Mouse (Mus musculus): ENCODE results near the gene Tmem266. TPM values are rescaled to one million over a fixed set of nuclear protein-coding genes. Genes with fewer than 3 reads are reported as not detected.

Tmem266 gene
- polyA plus RNA-seq, 1 experiment, result 0.36 TPM

DNA sequence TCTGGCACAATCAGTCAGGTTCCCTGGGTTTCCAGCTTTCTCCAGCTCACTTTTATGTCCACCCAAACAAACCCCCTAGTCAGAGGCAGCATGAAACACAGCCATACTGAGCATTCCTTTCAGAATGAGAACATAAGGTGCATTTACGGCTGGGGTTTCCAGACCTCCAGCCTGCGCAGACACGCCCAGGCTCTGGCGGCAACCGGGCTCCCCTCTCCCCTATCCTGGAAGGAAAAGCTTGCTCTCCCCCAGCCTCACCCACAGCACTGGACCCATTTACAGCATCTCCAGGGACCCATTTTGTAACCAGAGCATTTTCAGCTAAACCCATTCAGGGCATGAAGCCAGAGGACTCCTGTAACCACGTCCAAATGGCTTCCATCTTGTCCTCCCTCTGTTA, 123.3 kb downstream of the Tmem266 start:
- Histone ChIP-seq H3K27me3 (ENCODE audit: control insufficient read depth, insufficient read depth, low read length, poor library complexity, severe bottlenecking) (no peaks in the 10 kb centered on the region), H3K27ac (ENCODE audit: insufficient read depth, low read length) (no peak overlapping the region), H3K9ac (ENCODE audit: low read depth, poor library complexity, severe bottlenecking) (no peak overlapping the region), H3K4me1 (ENCODE audit: control insufficient read depth, insufficient read depth, low read length) (no peaks in the 10 kb centered on the region), H3K4me3 (ENCODE audit: low read depth, low read length) (no peak overlapping the region), H3K36me3 (ENCODE audit: control insufficient read depth, insufficient read depth, low read length, poor library complexity, severe bottlenecking) (no peaks in the 10 kb centered on the region), H3K9me3 (replicated peaks; ENCODE audit: control insufficient read depth, insufficient read depth, low read length, poor library complexity, severe bottlenecking) (no peaks in the 10 kb centered on the region)
- TF ChIP-seq POLR2A (IDR thresholded peaks at IDR 0.05; ENCODE audit: insufficient read depth, low read length) (no peak), EP300 (IDR thresholded peaks at IDR 0.05; ENCODE audit: insufficient read depth, low read depth, low read length) (no peak), CTCF (IDR thresholded peaks at IDR 0.05; ENCODE audit: low read depth, low read length) (no peak)

DNA sequence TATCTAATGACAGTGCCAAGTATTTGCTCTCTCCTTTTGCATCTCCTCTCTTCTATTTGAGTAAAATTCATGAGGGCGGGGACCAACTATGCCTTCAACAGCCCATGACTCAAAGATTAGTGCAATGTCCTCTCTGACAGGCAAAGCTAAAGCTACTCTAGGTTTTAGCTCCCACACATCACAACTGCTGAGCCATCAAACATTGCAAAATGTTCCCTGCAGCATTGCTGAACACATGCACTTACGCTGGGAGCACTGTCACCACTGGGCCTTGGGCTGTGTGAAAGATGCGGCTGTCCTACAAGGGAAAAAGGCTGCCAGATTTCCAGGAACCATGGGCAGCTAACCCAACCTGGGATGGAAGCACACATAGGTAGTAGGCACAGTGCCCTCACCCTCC, 124.7 kb downstream of the Tmem266 start:
- Histone ChIP-seq H3K9me3 (replicated peaks; ENCODE audit: control insufficient read depth, insufficient read depth, low read length, poor library complexity, severe bottlenecking) (no peaks in the 10 kb centered on the region), H3K4me1 (ENCODE audit: control insufficient read depth, insufficient read depth, low read length) (no peaks in the 10 kb centered on the region), H3K27me3 (ENCODE audit: control insufficient read depth, insufficient read depth, low read length, poor library complexity, severe bottlenecking) (no peaks in the 10 kb centered on the region), H3K27ac (ENCODE audit: insufficient read depth, low read length) (no peak overlapping the region), H3K36me3 (ENCODE audit: control insufficient read depth, insufficient read depth, low read length, poor library complexity, severe bottlenecking) (no peaks in the 10 kb centered on the region; the same call in 1 of the 2 replicates), H3K4me3 (ENCODE audit: low read depth, low read length) (no peak overlapping the region), H3K9ac (ENCODE audit: low read depth, poor library complexity, severe bottlenecking) (no peak overlapping the region)
- TF ChIP-seq EP300 (IDR thresholded peaks at IDR 0.05; ENCODE audit: insufficient read depth, low read depth, low read length), result no peak
- TF ChIP-seq CTCF (IDR thresholded peaks at IDR 0.05; ENCODE audit: low read depth, low read length), result no peak
- no peak for TF ChIP-seq POLR2A (IDR thresholded peaks at IDR 0.05; ENCODE audit: insufficient read depth, low read length)

DNA sequence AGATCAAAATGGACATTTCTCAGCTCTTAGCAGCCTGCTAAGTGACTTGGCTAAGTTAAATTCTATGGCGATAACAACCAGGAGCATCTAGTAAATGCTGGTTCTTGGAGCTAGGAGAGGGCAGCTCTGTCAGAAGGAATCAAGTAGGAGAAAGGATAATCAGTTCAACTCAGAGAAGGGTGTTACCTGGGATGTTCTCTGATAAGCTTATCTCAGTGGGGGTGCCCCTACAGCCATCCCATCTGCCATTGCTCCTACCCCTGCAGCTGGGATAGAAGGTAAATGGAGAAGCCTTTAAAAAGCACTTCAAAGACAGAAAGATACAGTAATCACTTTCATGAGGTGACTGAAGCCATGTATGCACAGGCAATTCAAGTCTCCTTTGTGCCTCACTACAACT, 126.2 kb downstream of the Tmem266 start:
- no peak overlapping the region for H3K4me3 ChIP-seq (ENCODE audit: low read depth, low read length)
- no peaks in the 10 kb centered on the region for H3K4me1 ChIP-seq (ENCODE audit: control insufficient read depth, insufficient read depth, low read length)
- no peak overlapping the region for H3K9ac ChIP-seq (ENCODE audit: low read depth, poor library complexity, severe bottlenecking)
- H3K27ac ChIP-seq (ENCODE audit: insufficient read depth, low read length), result no peak overlapping the region
- TF ChIP-seq CTCF (IDR thresholded peaks at IDR 0.05; ENCODE audit: low read depth, low read length) (no peak), POLR2A (IDR thresholded peaks at IDR 0.05; ENCODE audit: insufficient read depth, low read length) (no peak), EP300 (IDR thresholded peaks at IDR 0.05; ENCODE audit: insufficient read depth, low read depth, low read length) (no peak)
- no peaks in the 10 kb centered on the region for H3K27me3 ChIP-seq (ENCODE audit: control insufficient read depth, insufficient read depth, low read length, poor library complexity, severe bottlenecking)
- no peaks in the 10 kb centered on the region for H3K9me3 ChIP-seq (replicated peaks; ENCODE audit: control insufficient read depth, insufficient read depth, low read length, poor library complexity, severe bottlenecking)
- no peaks in the 10 kb centered on the region; the same call in 1 of the 2 replicates for H3K36me3 ChIP-seq (ENCODE audit: control insufficient read depth, insufficient read depth, low read length, poor library complexity, severe bottlenecking)

DNA sequence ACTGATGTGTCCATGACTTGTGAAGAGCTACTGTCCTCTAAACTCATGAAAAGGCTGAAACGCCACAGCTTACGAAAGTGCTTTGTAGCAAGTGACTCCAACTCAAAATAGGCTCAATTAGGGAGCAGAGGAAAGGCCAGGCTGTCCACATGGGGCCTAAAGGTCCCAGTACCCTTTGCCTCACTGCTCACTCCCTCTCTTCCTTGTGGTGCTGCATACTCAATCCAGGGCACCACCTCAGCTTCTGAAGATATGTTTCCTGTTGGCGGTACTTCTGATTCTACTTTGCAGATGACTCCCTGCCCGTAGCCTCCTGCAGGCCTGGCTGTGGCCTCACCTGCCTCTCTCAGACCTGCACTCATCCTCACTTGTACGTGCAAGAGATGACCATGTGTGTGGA, 126.7 kb downstream of the Tmem266 start:
- H3K36me3 ChIP-seq (ENCODE audit: control insufficient read depth, insufficient read depth, low read length, poor library complexity, severe bottlenecking), result no peaks in the 10 kb centered on the region; the same call in 1 of the 2 replicates
- H3K4me1 ChIP-seq (ENCODE audit: control insufficient read depth, insufficient read depth, low read length), result no peaks in the 10 kb centered on the region
- H3K9me3 ChIP-seq (replicated peaks; ENCODE audit: control insufficient read depth, insufficient read depth, low read length, poor library complexity, severe bottlenecking), result no peaks in the 10 kb centered on the region
- H3K4me3 ChIP-seq (ENCODE audit: low read depth, low read length), result no peak overlapping the region
- H3K27me3 ChIP-seq (ENCODE audit: control insufficient read depth, insufficient read depth, low read length, poor library complexity, severe bottlenecking), result no peaks in the 10 kb centered on the region
- H3K27ac ChIP-seq (ENCODE audit: insufficient read depth, low read length), result no peak overlapping the region
- no peak for TF ChIP-seq CTCF (IDR thresholded peaks at IDR 0.05; ENCODE audit: low read depth, low read length)
- TF ChIP-seq EP300 (IDR thresholded peaks at IDR 0.05; ENCODE audit: insufficient read depth, low read depth, low read length), result no peak
- no peak for TF ChIP-seq POLR2A (IDR thresholded peaks at IDR 0.05; ENCODE audit: insufficient read depth, low read length)
- H3K9ac ChIP-seq (ENCODE audit: low read depth, poor library complexity, severe bottlenecking), result no peak overlapping the region

DNA sequence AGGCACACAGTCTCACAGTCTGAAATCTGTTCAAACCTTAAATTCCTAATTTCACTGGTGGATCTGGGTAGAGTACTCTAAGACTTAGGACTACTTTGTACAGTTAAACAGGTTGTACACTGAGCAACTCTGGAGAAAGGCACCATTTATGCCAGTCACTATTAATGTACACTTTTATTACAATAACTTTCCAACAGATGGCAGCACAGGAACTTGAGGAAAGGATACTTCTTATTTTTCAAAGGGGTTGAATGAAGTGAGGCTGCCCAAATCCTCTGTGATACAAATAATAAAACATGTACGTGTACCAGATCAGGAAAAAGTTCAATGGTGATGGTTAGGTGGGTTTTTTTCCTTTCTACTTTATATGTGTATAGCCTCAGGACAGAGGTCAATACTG, 141.7 kb downstream of the Tmem266 start:
- Histone ChIP-seq H3K4me1 (ENCODE audit: control insufficient read depth, insufficient read depth, low read length) (no peaks in the 10 kb centered on the region), H3K9ac (ENCODE audit: low read depth, poor library complexity, severe bottlenecking) (no peak overlapping the region), H3K9me3 (replicated peaks; ENCODE audit: control insufficient read depth, insufficient read depth, low read length, poor library complexity, severe bottlenecking) (no peaks in the 10 kb centered on the region), H3K36me3 (ENCODE audit: control insufficient read depth, insufficient read depth, low read length, poor library complexity, severe bottlenecking) (no peaks in the 10 kb centered on the region), H3K27ac (ENCODE audit: insufficient read depth, low read length) (no peak overlapping the region), H3K27me3 (ENCODE audit: control insufficient read depth, insufficient read depth, low read length, poor library complexity, severe bottlenecking) (no peaks in the 10 kb centered on the region), H3K4me3 (ENCODE audit: low read depth, low read length) (no peak overlapping the region)
- TF ChIP-seq POLR2A (IDR thresholded peaks at IDR 0.05; ENCODE audit: insufficient read depth, low read length) (no peak), EP300 (IDR thresholded peaks at IDR 0.05; ENCODE audit: insufficient read depth, low read depth, low read length) (no peak), CTCF (IDR thresholded peaks at IDR 0.05; ENCODE audit: low read depth, low read length) (no peak)

DNA sequence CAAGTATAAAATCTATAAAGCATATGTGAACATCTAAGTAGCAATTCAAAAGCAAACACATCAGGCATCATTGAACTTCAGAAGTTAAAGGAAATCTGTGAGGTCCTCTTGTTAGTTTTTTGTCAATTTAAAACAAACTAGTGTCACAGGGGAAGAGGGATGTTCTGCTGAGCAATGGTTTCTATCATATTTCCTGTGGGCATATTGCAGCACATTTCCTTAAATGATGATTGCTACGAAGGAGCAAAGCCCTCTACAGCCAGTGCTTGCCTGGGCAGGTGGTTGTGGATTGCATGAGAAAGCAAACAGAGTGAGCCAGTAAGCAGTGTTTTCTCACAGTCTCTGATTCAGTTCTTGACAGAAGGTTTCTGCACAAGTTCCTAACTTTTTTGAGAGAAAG, 149.4 kb downstream of the Tmem266 start:
- Histone ChIP-seq H3K27me3 (ENCODE audit: control insufficient read depth, insufficient read depth, low read length, poor library complexity, severe bottlenecking) (no peaks in the 10 kb centered on the region), H3K9me3 (replicated peaks; ENCODE audit: control insufficient read depth, insufficient read depth, low read length, poor library complexity, severe bottlenecking) (no peaks in the 10 kb centered on the region), H3K36me3 (ENCODE audit: control insufficient read depth, insufficient read depth, low read length, poor library complexity, severe bottlenecking) (no peaks in the 10 kb centered on the region), H3K4me1 (ENCODE audit: control insufficient read depth, insufficient read depth, low read length) (no peaks in the 10 kb centered on the region), H3K4me3 (ENCODE audit: low read depth, low read length) (no peak overlapping the region), H3K27ac (ENCODE audit: insufficient read depth, low read length) (no peak overlapping the region), H3K9ac (ENCODE audit: low read depth, poor library complexity, severe bottlenecking) (no peak overlapping the region)
- TF ChIP-seq POLR2A (IDR thresholded peaks at IDR 0.05; ENCODE audit: insufficient read depth, low read length) (no peak), CTCF (IDR thresholded peaks at IDR 0.05; ENCODE audit: low read depth, low read length) (no peak), EP300 (IDR thresholded peaks at IDR 0.05; ENCODE audit: insufficient read depth, low read depth, low read length) (no peak)
